Mouse (Mus musculus) thymus, adult 2 months (tissue): Measurements from ENCODE around the gene Shisa5. TPM values are rescaled to one million over a fixed set of nuclear protein-coding genes. Genes with fewer than 3 reads are reported as not detected.

ENCODE experiments used
- DNase-seq: peaks from one replicate; pipeline ENCODE4 v3.0.0; 2021
- H3K27ac ChIP-seq: fragments of 200-500 bp; 2 replicates; pipeline ENCODE4 v1.5.1; 2012; ENCODE audit warnings: low read length, control low read depth; ENCODE audit not compliant: control insufficient read depth, insufficient read depth
- H3K27me3 ChIP-seq: fragments of 200-500 bp; 2 replicates; pipeline ENCODE4 v1.6.1; 2012; ENCODE audit warnings: mild to moderate bottlenecking, low read length, moderate library complexity, mixed read lengths; ENCODE audit not compliant: control insufficient read depth, insufficient read depth
- H3K36me3 ChIP-seq: fragments of 200-500 bp; 2 replicates; pipeline ENCODE4 v1.6.1; 2012; ENCODE audit warnings: mild to moderate bottlenecking, low read length, moderate library complexity; ENCODE audit not compliant: control insufficient read depth, insufficient read depth
- H3K4me1 ChIP-seq: fragments of 200-500 bp; replicated peaks from 2 replicates; pipeline ENCODE4 v1.6.1; 2012; ENCODE audit warnings: low read length; ENCODE audit not compliant: control insufficient read depth, insufficient read depth
- H3K4me3 ChIP-seq: fragments of 200-500 bp; 2 replicates; pipeline ENCODE4 v1.5.1; 2012; ENCODE audit warnings: mild to moderate bottlenecking, low read length, control low read depth, moderate library complexity; ENCODE audit not compliant: control insufficient read depth, insufficient read depth
- CTCF ChIP-seq: fragments of 200-500 bp; IDR thresholded peaks from 2 replicates; pipeline ENCODE4 v1.5.1; 2012; ENCODE audit warnings: mild to moderate bottlenecking, control low read depth, low read length, moderate library complexity, borderline replicate concordance; ENCODE audit not compliant: control insufficient read depth, poor library complexity, insufficient read depth; ENCODE audit errors: extremely low read depth
- POLR2A ChIP-seq: fragments of 200-500 bp; IDR thresholded peaks from 2 replicates; pipeline ENCODE4 v1.6.1; 2012; ENCODE audit warnings: mild to moderate bottlenecking, low read length, control low read depth, moderate library complexity; ENCODE audit not compliant: control insufficient read depth, poor library complexity, insufficient read depth; ENCODE audit errors: extremely low read depth
- WGBS: fragments of 180-500 bp; shearing (Covaris S2); methylation state at CpG from one replicate; pipeline ENCODE4 v1.1.7; 2018; 5-methylcytosine and 5-hydroxymethylcytosine counted together
- polyA plus RNA-seq: library from polyadenylated mRNA; depleted of rRNA; stranded (reverse); fragments of >200 nt; gene quantifications from 2 replicates; pipeline ENCODE4 v1.2.3, GENCODE M21; 2012

The Shisa5 gene
- polyA plus RNA-seq, 1 experiment, result 2,648 TPM

- Histone ChIP-seq H3K36me3 (peaks cover 55% of the 10 kb centered on the region), H3K27me3 (no peaks in the 10 kb centered on the region), H3K4me1 (peaks cover 3% of the 10 kb centered on the region), H3K4me3 (no peak overlapping the region), H3K27ac (no peak overlapping the region)
- WGBS, result 98% methylated on average over 3 of the region's 3 CpGs
- DNase-seq, result no peak
- TF ChIP-seq CTCF (no peak), POLR2A (no peak)
Observed at GRCm38 (mm10) chr9:109068095-109068735, 29.9 kb downstream of the Shisa5 start.

- Histone ChIP-seq H3K36me3 (peaks cover 12% of the 10 kb centered on the region), H3K27me3 (no peaks in the 10 kb centered on the region), H3K4me1 (peaks cover 6% of the 10 kb centered on the region), H3K27ac (no peak within 1 kb of the TSS), H3K4me3 (peak within 1 kb of the TSS; percentile 88)
- peak; percentile 93 for DNase-seq
- 0 out of 2 replicates have a peak, but pooled peaks have one; percentile 52 for TF ChIP-seq CTCF
- peak; percentile 59; the same call in 1 of the 2 replicates for TF ChIP-seq POLR2A
- WGBS, result under 1% methylated on average over 57 of the region's 57 CpGs
Observed at GRCm38 (mm10) chr9:109073661-109074573, 35.6 kb downstream of the Shisa5 start, which contains the start of gene Atrip. Gene Atrip, minus strand, starts transcription at chr9:109074124.

- Histone ChIP-seq H3K4me3 (no peak overlapping the region), H3K36me3 (peaks cover 9% of the 10 kb centered on the region), H3K27ac (no peak overlapping the region), H3K4me1 (peaks cover 6% of the 10 kb centered on the region), H3K27me3 (no peaks in the 10 kb centered on the region)
- no peak for TF ChIP-seq CTCF
- no peak for TF ChIP-seq POLR2A
- no peak for DNase-seq
- WGBS, result 97% methylated on average over 3 of the region's 3 CpGs
Observed at GRCm38 (mm10) chr9:109080516-109080915, 42.2 kb downstream of the Shisa5 start.

- TF ChIP-seq POLR2A (no peak), CTCF (no peak)
- DNase-seq, result peak; percentile 21
- WGBS, result 4% methylated on average over 11 of the region's 11 CpGs
- no peaks in the 10 kb centered on the region for H3K27me3 ChIP-seq
- peaks cover 6% of the 10 kb centered on the region for H3K4me1 ChIP-seq
- peaks cover 9% of the 10 kb centered on the region for H3K36me3 ChIP-seq
- peak overlapping the region; percentile 86 for H3K4me3 ChIP-seq
- H3K27ac ChIP-seq, result peak overlapping the region; percentile 7; the same call in 1 of the 2 replicates
Observed at GRCm38 (mm10) chr9:109081749-109082123, 43.4 kb downstream of the Shisa5 start.

- TF ChIP-seq CTCF (peak; percentile 35; the same call in 1 of the 2 replicates), POLR2A (peak; percentile 85)
- no peaks in the 10 kb centered on the region for H3K27me3 ChIP-seq
- peak within 1 kb of the TSS; percentile 7; the same call in 1 of the 2 replicates for H3K27ac ChIP-seq
- peaks cover 6% of the 10 kb centered on the region for H3K4me1 ChIP-seq
- H3K4me3 ChIP-seq, result peak within 1 kb of the TSS; percentile 86
- DNase-seq, result peak; percentile 83
- H3K36me3 ChIP-seq, result peaks cover 9% of the 10 kb centered on the region
- under 1% methylated on average over 37 of the region's 37 CpGs for WGBS
Observed at GRCm38 (mm10) chr9:109082124-109082800, 43.9 kb downstream of the Shisa5 start, which contains the start of the genes Ccdc51 and Tma7. Gene Ccdc51, plus strand, starts transcription at chr9:109082493. Gene Tma7, minus strand, starts transcription at chr9:109082587.

- Histone ChIP-seq H3K4me3 (no peak overlapping the region), H3K36me3 (0 out of 2 replicates have a peak, but pooled peaks cover 3% of the 10 kb centered on the region), H3K4me1 (peaks cover 6% of the 10 kb centered on the region), H3K27me3 (no peaks in the 10 kb centered on the region), H3K27ac (no peak overlapping the region)
- 37% methylated on average over 2 of the region's 2 CpGs for WGBS
- TF ChIP-seq POLR2A (no peak), CTCF (no peak)
- no peak for DNase-seq
Observed at GRCm38 (mm10) chr9:109084922-109085321, 46.6 kb downstream of the Shisa5 start.
